8 mouse cellular contexts compared by ENCODE assay signal in genomic region chr3:108423844-108424801, GRCm38 (mm10). TPM values are rescaled to one million over a fixed set of nuclear protein-coding genes. Genes with fewer than 3 reads are reported as not detected.
DNase-seq lines count a peak whose midpoint lies in the region; ATAC-seq lines count a peak whose summit lies in the region.

No protein-coding gene starts in this region.

- H3K27me3 ChIP-seq in heart, embryonic 13.5 days (replicated peaks), result peaks cover 9% of the 10 kb centered on the region; the same call in 1 of the 2 replicates
- H3K27me3 ChIP-seq in kidney, embryonic 16.5 days (ENCODE audit: insufficient read depth, low read length), result no peaks in the 10 kb centered on the region
- H3K27me3 ChIP-seq in lung, embryonic 16.5 days (ENCODE audit: control insufficient read depth, insufficient read depth, low read depth, low read length), result no peaks in the 10 kb centered on the region

- H3K4me3 ChIP-seq in heart, embryonic 13.5 days, result peak overlapping the region; percentile 20
- 0 out of 2 replicates have a peak overlapping the region, but pooled peaks have one; percentile 12 for H3K4me3 ChIP-seq in kidney, embryonic 16.5 days (ENCODE audit: low read length)
- H3K4me3 ChIP-seq in lung, embryonic 16.5 days (ENCODE audit: low read length), result no peak overlapping the region

- peak; percentile 67; the same call in 1 of the 2 replicates for ATAC-seq in heart, embryonic 13.5 days (ENCODE audit: extremely low read depth, insufficient number of reproducible peaks, low FRiP score, low TSS enrichment)
- ATAC-seq in kidney, embryonic 16.5 days (ENCODE audit: low FRiP score, low TSS enrichment), result peak; percentile 74
- peak; percentile 78 for ATAC-seq in lung, embryonic 16.5 days (ENCODE audit: low read depth)

- peaks cover 45% of the 10 kb centered on the region for H3K36me3 ChIP-seq in heart, embryonic 13.5 days
- H3K36me3 ChIP-seq in kidney, embryonic 16.5 days (ENCODE audit: insufficient read depth, low read length), result peaks cover 34% of the 10 kb centered on the region
- peaks cover 22% of the 10 kb centered on the region for H3K36me3 ChIP-seq in lung, embryonic 16.5 days (ENCODE audit: control insufficient read depth, insufficient read depth, low read length)

- no peaks in the 10 kb centered on the region for H3K9me3 ChIP-seq in heart, embryonic 13.5 days
- H3K9me3 ChIP-seq in kidney, embryonic 16.5 days (ENCODE audit: low read length), result no peaks in the 10 kb centered on the region
- no peaks in the 10 kb centered on the region for H3K9me3 ChIP-seq in lung, embryonic 16.5 days (ENCODE audit: control insufficient read depth, low read length)

- peak; percentile 53 for DNase-seq in urinary bladder, postnatal 25 days (ENCODE audit: low spot score)
- DNase-seq in urinary bladder, adult 2 months (ENCODE audit: low spot score), result no peak
- DNase-seq in cerebellum, postnatal 36 days, result peak; percentile 75 to 77
- DNase-seq in right cerebral cortex, postnatal 14 days, result peak; percentile 65
- DNase-seq in ovary, postnatal 14 days (ENCODE audit: low spot score), result no peak

- H3K27ac ChIP-seq in heart, embryonic 13.5 days (replicated peaks), result no peak overlapping the region
- H3K27ac ChIP-seq in kidney, embryonic 16.5 days (ENCODE audit: low read length), result 0 out of 2 replicates have a peak overlapping the region, but pooled peaks have one; percentile 16
- H3K27ac ChIP-seq in lung, embryonic 16.5 days (ENCODE audit: low read length), result no peak overlapping the region

- H3K4me1 ChIP-seq in heart, embryonic 13.5 days, result peaks cover 17% of the 10 kb centered on the region
- peaks cover 11% of the 10 kb centered on the region for H3K4me1 ChIP-seq in kidney, embryonic 16.5 days (ENCODE audit: insufficient read depth, low read length)
- H3K4me1 ChIP-seq in lung, embryonic 16.5 days (replicated peaks; ENCODE audit: control insufficient read depth, insufficient read depth, low read length), result peaks cover 12% of the 10 kb centered on the region

- peak overlapping the region; percentile 62 for H3K4me2 ChIP-seq in heart, embryonic 13.5 days
- H3K4me2 ChIP-seq in kidney, embryonic 16.5 days (replicated peaks; ENCODE audit: low read depth, low read length), result peak overlapping the region; percentile 33; the same call in 1 of the 2 replicates
- peak overlapping the region; percentile 6 for H3K4me2 ChIP-seq in lung, embryonic 16.5 days (ENCODE audit: low read depth, low read length)

- WGBS in heart, embryonic 13.5 days, result 17% methylated on average over 11 of the region's 11 CpGs
- WGBS in kidney, embryonic 16.5 days, result 18% methylated on average over 11 of the region's 11 CpGs
- WGBS in lung, embryonic 16.5 days, result 17% methylated on average over 11 of the region's 11 CpGs

- H3K9ac ChIP-seq in heart, embryonic 13.5 days, result peak overlapping the region; percentile 48; the same call in 1 of the 2 replicates
- H3K9ac ChIP-seq in kidney, embryonic 16.5 days (replicated peaks; ENCODE audit: low read length), result peak overlapping the region; percentile 43; the same call in 1 of the 2 replicates
- H3K9ac ChIP-seq in lung, embryonic 16.5 days (ENCODE audit: low read length), result peak overlapping the region; percentile 36; the same call in 1 of the 2 replicates

RNA-seq across cellular contexts. Expression of gene Celsr2, which starts 8.8 kb away (rescaled TPM):
- polyA plus RNA-seq in urinary bladder, adult 2 months (2012; rRNA removed), result 4.6 and 7.2 TPM in 2 replicates
- 2.1 and 3.1 TPM in 2 replicates for polyA plus RNA-seq in heart, embryonic 13.5 days (2015; fragmentation: Nextera tagmentation; extraction: Ambion mirVana)
- 21.7 and 22.1 TPM in 2 replicates for polyA plus RNA-seq in kidney, embryonic 16.5 days (2015; fragmentation: Nextera tagmentation; extraction: Ambion mirVana)
- polyA plus RNA-seq in lung, embryonic 16.5 days (2015; fragmentation: Nextera tagmentation; extraction: Ambion mirVana), result 6.8 and 6.9 TPM in 2 replicates

RNA-seq across cellular contexts. Expression of gene Sars, which starts 20.9 kb away (rescaled TPM):
- 64.1 and 86.7 TPM in 2 replicates for polyA plus RNA-seq in urinary bladder, adult 2 months (2012; rRNA removed)
- 78.2 and 91.4 TPM in 2 replicates for polyA plus RNA-seq in heart, embryonic 13.5 days (2015; fragmentation: Nextera tagmentation; extraction: Ambion mirVana)
- polyA plus RNA-seq in kidney, embryonic 16.5 days (2015; fragmentation: Nextera tagmentation; extraction: Ambion mirVana), result 134 and 142 TPM in 2 replicates
- polyA plus RNA-seq in lung, embryonic 16.5 days (2015; fragmentation: Nextera tagmentation; extraction: Ambion mirVana), result 112 and 117 TPM in 2 replicates

RNA-seq across cellular contexts. Expression of gene Psrc1, which starts 40.5 kb away (rescaled TPM):
- 4.0 and 4.4 TPM in 2 replicates for polyA plus RNA-seq in urinary bladder, adult 2 months (2012; rRNA removed)
- polyA plus RNA-seq in heart, embryonic 13.5 days (2015; fragmentation: Nextera tagmentation; extraction: Ambion mirVana), result 24.4 and 25.4 TPM in 2 replicates
- 47.6 and 48.8 TPM in 2 replicates for polyA plus RNA-seq in kidney, embryonic 16.5 days (2015; fragmentation: Nextera tagmentation; extraction: Ambion mirVana)
- 73.9 and 75.6 TPM in 2 replicates for polyA plus RNA-seq in lung, embryonic 16.5 days (2015; fragmentation: Nextera tagmentation; extraction: Ambion mirVana)

RNA-seq across cellular contexts. Expression of gene Mybphl, which starts 59.4 kb away (rescaled TPM):
- polyA plus RNA-seq in urinary bladder, adult 2 months (2012; rRNA removed), result not detected in 2 replicates
- polyA plus RNA-seq in heart, embryonic 13.5 days (2015; fragmentation: Nextera tagmentation; extraction: Ambion mirVana), result 40.7 and 45.8 TPM in 2 replicates
- 0.14 TPM in 1 of 2 replicates, not detected in the other for polyA plus RNA-seq in kidney, embryonic 16.5 days (2015; fragmentation: Nextera tagmentation; extraction: Ambion mirVana)
- polyA plus RNA-seq in lung, embryonic 16.5 days (2015; fragmentation: Nextera tagmentation; extraction: Ambion mirVana), result 6.1 and 9.9 TPM in 2 replicates

Comparison
In these comparisons a context has a peak if more than half of its experiments do, and no peak if none do; other contexts are left out.
1. DNase-seq: peak in urinary bladder, postnatal 25 days (single experiment), cerebellum, postnatal 36 days (2 of 2) and right cerebral cortex, postnatal 14 days (single experiment); none in urinary bladder, adult 2 months (single experiment) and ovary, postnatal 14 days (single experiment).
2. H3K4me2 ChIP-seq: peak in every context shown above with its lines; median percentile 62 in heart, embryonic 13.5 days; 33 in kidney, embryonic 16.5 days; 6 in lung, embryonic 16.5 days.
3. Peak in every context shown above with its lines, with median percentiles within 50 percentile points of each other: ATAC-seq and H3K9ac ChIP-seq.